Mouse (Mus musculus): ENCODE measurements around the gene Cenpj. TPM values are rescaled to one million over a fixed set of nuclear protein-coding genes. Genes with fewer than 3 reads are reported as not detected.

The Cenpj gene
- total RNA-seq, 1 experiment = 4.5 TPM

DNA sequence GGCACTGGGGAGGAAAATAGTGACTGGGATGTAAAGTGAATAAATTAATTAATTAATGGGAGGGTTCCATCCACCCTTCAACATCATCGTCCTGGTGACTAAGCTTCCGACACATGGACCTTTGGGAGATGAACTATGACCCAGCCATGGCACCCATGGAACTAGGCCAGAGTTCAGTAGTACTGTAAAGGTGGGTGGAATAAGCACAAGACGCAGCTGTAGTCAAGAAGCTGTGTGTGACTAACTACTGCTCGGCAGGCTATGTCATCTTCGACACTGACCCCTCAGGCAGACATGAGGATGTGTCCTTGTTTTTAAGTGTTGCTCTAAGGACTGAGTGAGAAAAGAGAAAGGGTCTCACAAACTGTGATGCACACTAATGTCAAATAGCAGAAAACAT is 29.2 kb upstream of the Cenpj start:
- DNase-seq (ENCODE audit: low read depth, low spot score) = no peak
- in situ Hi-C loops (cut with MboI; ENCODE audit: low sequenced_read_pairs in 2 of 2, unreplicated experiment in 2 of 2) = no loop called here
- H3K27ac ChIP-seq (ENCODE audit: insufficient read depth, low read depth, low read length, poor library complexity, severe bottlenecking) = no peak overlapping the region

DNA sequence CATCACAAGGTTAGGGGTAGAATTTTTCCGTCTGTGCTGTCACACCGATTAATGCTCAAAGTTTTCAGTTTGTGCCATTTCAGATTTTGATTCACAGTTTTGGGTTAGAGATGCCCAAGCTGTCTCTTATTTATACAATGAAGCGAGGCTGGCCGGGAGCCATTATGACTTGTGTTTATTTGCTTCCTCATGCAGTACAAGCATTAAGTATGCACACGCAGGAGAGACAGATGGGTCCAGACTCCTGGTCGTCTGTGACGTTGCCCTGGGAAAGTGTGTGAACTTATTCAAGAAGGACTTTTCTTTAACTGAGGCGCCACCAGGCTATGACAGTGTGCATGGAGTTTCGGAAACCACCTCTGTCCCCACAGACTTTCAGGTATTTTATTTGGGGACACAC is 26.8 kb upstream of the Cenpj start:
- no peaks in the 10 kb centered on the region for H3K36me3 ChIP-seq (ENCODE audit: control insufficient read depth, insufficient read depth, low read length, poor library complexity, severe bottlenecking)
- no peaks in the 10 kb centered on the region for H3K9me3 ChIP-seq (ENCODE audit: control insufficient read depth, insufficient read depth, low read depth, low read length)
- H3K9ac ChIP-seq (ENCODE audit: insufficient read depth, low read depth, low read length, poor library complexity, severe bottlenecking) = no peak overlapping the region
- no peak for DNase-seq (ENCODE audit: low read depth, low spot score)
- H3K4me1 ChIP-seq (ENCODE audit: control insufficient read depth in 2 of 2, insufficient read depth in 2 of 2, low read length in 2 of 2, poor library complexity in 1 of 2) = no peaks in the 10 kb centered on the region; a peak in 1 of 4 replicates
- TF ChIP-seq HCFC1 (IDR thresholded peaks at IDR 0.05; ENCODE audit: borderline replicate concordance, insufficient read depth, low read length) (no peak), ZC3H11A (IDR thresholded peaks at IDR 0.05; ENCODE audit: borderline replicate concordance, low read depth, low read length) (no peak), MAFK (IDR thresholded peaks at IDR 0.05; ENCODE audit: insufficient read depth, low read depth, low read length) (no peak), ZNF384 (IDR thresholded peaks at IDR 0.05; ENCODE audit: low read depth, low read length) (no peak), CHD2 (IDR thresholded peaks at IDR 0.05; ENCODE audit: low read depth, low read length) (no peak)
- no peak overlapping the region for H3K27ac ChIP-seq (ENCODE audit: insufficient read depth, low read depth, low read length, poor library complexity, severe bottlenecking)
- no peak overlapping the region for H3K4me3 ChIP-seq (ENCODE audit: insufficient read depth in 1 of 2, low read depth in 1 of 2, low read length in 2 of 2, poor library complexity in 1 of 2, severe bottlenecking in 1 of 2)
- in situ Hi-C loops (cut with MboI; ENCODE audit: low sequenced_read_pairs in 2 of 2, unreplicated experiment in 2 of 2) = no loop called here

More for the DNA sequence above, 29.2 kb upstream of the Cenpj start:
- no peak for TF ChIP-seq MAFK (IDR thresholded peaks at IDR 0.05; ENCODE audit: insufficient read depth, low read depth, low read length)
- H3K9me3 ChIP-seq (ENCODE audit: control insufficient read depth, insufficient read depth, low read depth, low read length) = no peaks in the 10 kb centered on the region
- H3K4me3 ChIP-seq (ENCODE audit: insufficient read depth in 1 of 2, low read depth in 1 of 2, low read length in 2 of 2, poor library complexity in 1 of 2, severe bottlenecking in 1 of 2) = no peak overlapping the region
- no peak overlapping the region for H3K9ac ChIP-seq (ENCODE audit: insufficient read depth, low read depth, low read length, poor library complexity, severe bottlenecking)
- H3K36me3 ChIP-seq (ENCODE audit: control insufficient read depth, insufficient read depth, low read length, poor library complexity, severe bottlenecking) = no peaks in the 10 kb centered on the region
- no peaks in the 10 kb centered on the region; a peak in 1 of 4 replicates for H3K4me1 ChIP-seq (ENCODE audit: control insufficient read depth in 2 of 2, insufficient read depth in 2 of 2, low read length in 2 of 2, poor library complexity in 1 of 2)

DNA sequence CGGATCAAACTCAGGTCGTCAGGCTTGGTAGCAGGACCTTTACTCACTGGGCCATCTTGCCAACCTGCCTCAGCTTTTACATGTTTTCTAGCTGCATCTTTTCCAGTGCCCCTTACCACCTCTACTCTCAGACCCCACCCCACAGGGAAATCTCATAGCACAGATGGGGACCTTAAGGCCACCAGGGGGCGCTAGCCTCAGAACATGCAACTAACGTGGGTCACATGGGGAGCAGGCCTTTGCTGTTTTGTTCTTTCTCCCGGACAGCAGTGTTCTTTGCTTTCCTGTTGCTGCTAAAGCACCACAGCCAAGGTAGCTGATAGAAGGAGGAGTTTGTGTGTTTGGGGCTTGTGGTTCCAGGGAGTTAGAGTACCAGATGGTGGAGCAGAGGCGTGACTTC is 23.5 kb upstream of the Cenpj start:
- H3K27ac ChIP-seq (ENCODE audit: insufficient read depth, low read depth, low read length, poor library complexity, severe bottlenecking) = no peak overlapping the region
- no peak overlapping the region for H3K4me3 ChIP-seq (ENCODE audit: insufficient read depth in 1 of 2, low read depth in 1 of 2, low read length in 2 of 2, poor library complexity in 1 of 2, severe bottlenecking in 1 of 2)
- no peaks in the 10 kb centered on the region; the same call in 1 of the 2 replicates for H3K36me3 ChIP-seq (ENCODE audit: control insufficient read depth, insufficient read depth, low read length, poor library complexity, severe bottlenecking)
- DNase-seq (ENCODE audit: low read depth, low spot score) = peak; percentile 78
- in situ Hi-C loops (cut with MboI; ENCODE audit: low sequenced_read_pairs in 2 of 2, unreplicated experiment in 2 of 2) = no loop called here
- H3K9ac ChIP-seq (ENCODE audit: insufficient read depth, low read depth, low read length, poor library complexity, severe bottlenecking) = no peak overlapping the region
- TF ChIP-seq HCFC1 (IDR thresholded peaks at IDR 0.05; ENCODE audit: borderline replicate concordance, insufficient read depth, low read length) (no peak), MAFK (IDR thresholded peaks at IDR 0.05; ENCODE audit: insufficient read depth, low read depth, low read length) (no peak), CHD2 (IDR thresholded peaks at IDR 0.05; ENCODE audit: low read depth, low read length) (no peak), ZNF384 (IDR thresholded peaks at IDR 0.05; ENCODE audit: low read depth, low read length) (no peak), ZC3H11A (IDR thresholded peaks at IDR 0.05; ENCODE audit: borderline replicate concordance, low read depth, low read length) (no peak)
- H3K9me3 ChIP-seq (ENCODE audit: control insufficient read depth, insufficient read depth, low read depth, low read length) = no peaks in the 10 kb centered on the region
- H3K4me1 ChIP-seq (ENCODE audit: control insufficient read depth in 2 of 2, insufficient read depth in 2 of 2, low read length in 2 of 2, poor library complexity in 1 of 2) = no peaks in the 10 kb centered on the region; a peak in 1 of 4 replicates

DNA sequence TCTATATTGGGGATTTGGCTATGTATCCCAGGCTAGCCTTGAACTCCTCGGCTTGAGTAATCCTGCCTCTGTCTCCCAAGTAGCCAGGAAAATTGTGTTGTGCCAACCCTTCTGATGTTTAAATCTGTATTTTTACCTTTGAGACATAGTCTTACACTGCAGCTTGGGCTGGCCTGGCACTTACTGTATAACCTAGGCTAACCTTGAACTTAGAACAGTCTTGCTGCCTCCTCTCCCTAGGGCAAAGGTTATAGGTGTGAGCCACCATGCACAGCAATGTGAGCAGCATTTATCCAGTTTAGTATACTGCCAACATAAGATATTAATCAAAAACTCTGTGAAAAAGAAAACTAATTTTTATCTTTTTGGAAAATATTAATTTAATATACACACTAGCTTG is 19.6 kb upstream of the Cenpj start:
- in situ Hi-C loops (cut with MboI; ENCODE audit: low sequenced_read_pairs in 2 of 2, unreplicated experiment in 2 of 2) = no loop called here
- no peak for TF ChIP-seq ZC3H11A (IDR thresholded peaks at IDR 0.05; ENCODE audit: borderline replicate concordance, low read depth, low read length)
- TF ChIP-seq ZNF384 (IDR thresholded peaks at IDR 0.05; ENCODE audit: low read depth, low read length) = no peak
- no peak for TF ChIP-seq MAFK (IDR thresholded peaks at IDR 0.05; ENCODE audit: insufficient read depth, low read depth, low read length)
- TF ChIP-seq CHD2 (IDR thresholded peaks at IDR 0.05; ENCODE audit: low read depth, low read length) = no peak
- TF ChIP-seq HCFC1 (IDR thresholded peaks at IDR 0.05; ENCODE audit: borderline replicate concordance, insufficient read depth, low read length) = no peak
- H3K36me3 ChIP-seq (ENCODE audit: control insufficient read depth, insufficient read depth, low read length, poor library complexity, severe bottlenecking) = no peaks in the 10 kb centered on the region; the same call in 1 of the 2 replicates
- H3K27ac ChIP-seq (ENCODE audit: insufficient read depth, low read depth, low read length, poor library complexity, severe bottlenecking) = no peak overlapping the region
- H3K4me3 ChIP-seq (ENCODE audit: insufficient read depth in 1 of 2, low read depth in 1 of 2, low read length in 2 of 2, poor library complexity in 1 of 2, severe bottlenecking in 1 of 2) = no peak overlapping the region
- no peaks in the 10 kb centered on the region; a peak in 1 of 4 replicates for H3K4me1 ChIP-seq (ENCODE audit: control insufficient read depth in 2 of 2, insufficient read depth in 2 of 2, low read length in 2 of 2, poor library complexity in 1 of 2)
- H3K9ac ChIP-seq (ENCODE audit: insufficient read depth, low read depth, low read length, poor library complexity, severe bottlenecking) = no peak overlapping the region
- H3K9me3 ChIP-seq (ENCODE audit: control insufficient read depth, insufficient read depth, low read depth, low read length) = no peaks in the 10 kb centered on the region
- DNase-seq (ENCODE audit: low read depth, low spot score) = no peak

DNA sequence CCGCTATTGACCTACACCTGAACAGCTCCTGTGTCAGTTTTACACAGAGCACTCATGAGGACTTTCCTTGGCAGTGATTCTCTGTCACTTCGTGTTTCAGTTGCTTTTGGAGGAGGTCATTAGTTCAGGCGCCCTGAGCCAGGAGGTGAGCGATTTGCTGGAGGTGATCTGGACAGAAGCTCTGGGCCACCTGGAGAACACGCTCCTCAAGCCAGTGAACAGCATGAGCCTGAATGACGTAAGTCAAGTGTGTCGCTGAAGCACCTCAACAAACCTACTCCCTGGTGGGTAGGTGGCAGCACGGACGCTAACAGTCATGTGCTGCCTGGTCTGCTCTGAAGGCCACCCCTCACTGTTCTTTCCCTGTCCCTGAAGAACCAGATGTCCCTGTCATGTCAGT is 17.0 kb upstream of the Cenpj start:
- TF ChIP-seq MAFK (IDR thresholded peaks at IDR 0.05; ENCODE audit: insufficient read depth, low read depth, low read length) = no peak
- DNase-seq (ENCODE audit: low read depth, low spot score) = no peak
- Histone ChIP-seq H3K4me3 (ENCODE audit: insufficient read depth in 1 of 2, low read depth in 1 of 2, low read length in 2 of 2, poor library complexity in 1 of 2, severe bottlenecking in 1 of 2) (no peak overlapping the region), H3K4me1 (ENCODE audit: control insufficient read depth in 2 of 2, insufficient read depth in 2 of 2, low read length in 2 of 2, poor library complexity in 1 of 2) (no peaks in the 10 kb centered on the region), H3K9ac (ENCODE audit: insufficient read depth, low read depth, low read length, poor library complexity, severe bottlenecking) (no peak overlapping the region), H3K36me3 (ENCODE audit: control insufficient read depth, insufficient read depth, low read length, poor library complexity, severe bottlenecking) (no peaks in the 10 kb centered on the region; the same call in 1 of the 2 replicates), H3K9me3 (ENCODE audit: control insufficient read depth, insufficient read depth, low read depth, low read length) (no peaks in the 10 kb centered on the region), H3K27ac (ENCODE audit: insufficient read depth, low read depth, low read length, poor library complexity, severe bottlenecking) (no peak overlapping the region)
- in situ Hi-C loops (cut with MboI; ENCODE audit: low sequenced_read_pairs in 2 of 2, unreplicated experiment in 2 of 2) = no loop called here

Data from ES-E14 (cell line).